Mouse (Mus musculus) lung, embryonic 16.5 days (tissue): ENCODE measurements around the gene Hgfac. TPM values are rescaled to one million over a fixed set of nuclear protein-coding genes. Genes with fewer than 3 reads are reported as not detected.

Experiments used
- ATAC-seq: fragments of 200-750 bp; cut with Nextera tagmentation; 2 replicates; pipeline ENCODE4 v1.8.0; 2017; ENCODE audit warnings: low read depth, mild to moderate bottlenecking, moderate library complexity
- H3K27ac ChIP-seq: fragments of 300-500 bp; sonication (generic); 2 replicates; pipeline ENCODE4 v1.5.1; 2014; ENCODE audit warnings: mild to moderate bottlenecking, control low read depth, low read length
- H3K27me3 ChIP-seq: fragments of 300-500 bp; sonication (generic); 2 replicates; pipeline ENCODE4 v1.6.1; 2014; ENCODE audit warnings: low read depth, low read length, mixed read lengths; ENCODE audit not compliant: control insufficient read depth, insufficient read depth
- H3K36me3 ChIP-seq: fragments of 300-500 bp; sonication (generic); 2 replicates; pipeline ENCODE4 v1.6.1; 2014; ENCODE audit warnings: low read length; ENCODE audit not compliant: control insufficient read depth, insufficient read depth
- H3K4me1 ChIP-seq: fragments of 300-500 bp; sonication (generic); replicated peaks from 2 replicates; pipeline ENCODE4 v1.6.1; 2014; ENCODE audit warnings: low read length, mixed read lengths; ENCODE audit not compliant: control insufficient read depth, insufficient read depth
- H3K4me2 ChIP-seq: fragments of 300-500 bp; sonication (generic); 2 replicates; pipeline ENCODE4 v1.6.1; 2014; ENCODE audit warnings: low read depth, low read length, control low read depth
- H3K4me3 ChIP-seq: fragments of 300-500 bp; sonication (generic); 2 replicates; pipeline ENCODE4 v1.5.1; 2014; ENCODE audit warnings: mild to moderate bottlenecking, low read length, control low read depth
- H3K9ac ChIP-seq: fragments of 300-500 bp; sonication (generic); 2 replicates; pipeline ENCODE4 v1.6.1; 2014; ENCODE audit warnings: low read length, control low read depth
- H3K9me3 ChIP-seq: fragments of 300-500 bp; sonication (generic); 2 replicates; pipeline ENCODE4 v1.6.1; 2016; ENCODE audit warnings: low read length; ENCODE audit not compliant: control insufficient read depth
- WGBS: fragments of 180-500 bp; shearing (Covaris S2); extraction: QIAGEN DNeasy Blood & Tissue Kit; methylation state at CpG from one replicate; pipeline ENCODE4 v1.1.7; 2014; 5-methylcytosine and 5-hydroxymethylcytosine counted together
- polyA plus RNA-seq: library from polyadenylated mRNA; unstranded; fragments of >200 nt; fragmentation: Nextera tagmentation; extraction: Ambion mirVana; gene quantifications from 2 replicates; pipeline ENCODE4 v1.2.1, GENCODE M21; 2015

Gene Hgfac
- polyA plus RNA-seq, 1 experiment from 2014 or later, result 0.84 TPM

GRCm38 (mm10) chr5:35055076-35055475 is 13.8 kb downstream of the Hgfac start:
- Histone ChIP-seq H3K27me3 (peaks cover 16% of the 10 kb centered on the region), H3K4me1 (peaks cover 16% of the 10 kb centered on the region), H3K4me3 (no peak overlapping the region), H3K4me2 (no peak overlapping the region), H3K9me3 (no peaks in the 10 kb centered on the region), H3K36me3 (no peaks in the 10 kb centered on the region), H3K9ac (no peak overlapping the region), H3K27ac (no peak overlapping the region)
- 45% methylated on average over 12 of the region's 12 CpGs for whole genome bisulfite sequencing
- peak; percentile 55 for ATAC-seq

GRCm38 (mm10) chr5:35056604-35057432 is 15.5 kb downstream of the Hgfac start, which contains the start of gene Dok7:
Dok7 (plus strand) TSS chr5:35056766.
- Histone ChIP-seq H3K27me3 (peaks cover 16% of the 10 kb centered on the region), H3K4me2 (peak within 1 kb of the TSS; percentile 97), H3K9ac (peak within 1 kb of the TSS; percentile 70), H3K4me3 (peak within 1 kb of the TSS; percentile 52), H3K9me3 (no peaks in the 10 kb centered on the region), H3K36me3 (no peaks in the 10 kb centered on the region), H3K27ac (peak within 1 kb of the TSS; percentile 14; the same call in 1 of the 2 replicates), H3K4me1 (peaks cover 16% of the 10 kb centered on the region)
- ATAC-seq, result peak; percentile 88
- under 1% methylated on average over 57 of the region's 74 CpGs for WGBS

DNA sequence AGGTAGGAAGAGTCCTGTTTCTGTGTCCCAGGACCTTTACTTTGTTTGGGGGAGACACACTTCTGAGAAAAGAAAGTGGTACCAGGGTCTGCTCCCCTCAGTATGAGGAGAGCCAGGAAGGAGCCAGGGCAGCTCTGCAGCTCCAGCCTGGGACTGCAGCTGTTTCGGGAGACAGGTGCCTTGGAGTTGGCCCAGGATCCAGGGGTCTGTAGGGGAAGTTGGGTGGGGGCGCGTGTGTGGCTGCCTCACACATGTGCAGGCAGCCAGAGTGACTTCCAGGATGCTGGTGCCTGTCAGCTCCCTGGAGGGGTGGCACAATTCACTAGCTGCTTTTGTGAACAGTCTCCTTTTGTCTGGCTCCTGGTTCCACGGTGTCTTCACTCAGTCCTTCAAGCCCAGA is 16.3 kb downstream of the Hgfac start:
- Histone ChIP-seq H3K27ac (no peak overlapping the region), H3K4me3 (peak overlapping the region; percentile 52), H3K36me3 (no peaks in the 10 kb centered on the region), H3K9me3 (no peaks in the 10 kb centered on the region), H3K4me2 (peak overlapping the region; percentile 97), H3K9ac (peak overlapping the region; percentile 70; the same call in 1 of the 2 replicates), H3K27me3 (peaks cover 16% of the 10 kb centered on the region), H3K4me1 (peaks cover 16% of the 10 kb centered on the region)
- ATAC-seq, result no peak
- WGBS, result 19% methylated on average over 4 of the region's 4 CpGs

- H3K4me2 ChIP-seq, result no peak overlapping the region
- no peak overlapping the region for H3K4me3 ChIP-seq
- WGBS, result 42% methylated on average over 1 of the region's 1 CpGs
Observed at GRCm38 (mm10) chr5:35058216-35058615, 16.9 kb downstream of the Hgfac start.

DNA sequence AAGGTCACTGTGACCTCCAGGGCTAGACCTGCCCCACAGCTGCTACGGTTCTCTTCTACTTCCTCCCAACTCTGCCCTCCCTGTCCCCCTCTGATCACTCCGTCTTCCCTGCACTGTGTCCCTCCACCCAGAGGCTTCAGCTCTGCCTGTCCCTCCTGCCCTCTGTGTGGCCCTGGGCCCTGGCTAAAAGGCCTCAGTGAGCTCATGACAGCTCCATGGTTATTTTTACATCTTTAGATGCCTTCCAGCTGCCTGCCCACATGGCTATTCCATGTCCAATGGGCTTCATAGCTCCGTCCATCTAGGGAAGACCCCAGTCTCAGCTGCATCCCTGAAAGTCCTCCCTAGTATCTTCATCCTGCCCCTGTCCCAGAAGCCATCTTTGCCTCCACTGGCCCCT is 18.8 kb downstream of the Hgfac start:
- 54% methylated on average over 3 of the region's 3 CpGs for WGBS
- H3K4me1 ChIP-seq, result peaks cover 13% of the 10 kb centered on the region
- H3K9me3 ChIP-seq, result no peaks in the 10 kb centered on the region
- H3K9ac ChIP-seq, result no peak overlapping the region
- H3K27ac ChIP-seq, result no peak overlapping the region
- no peaks in the 10 kb centered on the region for H3K36me3 ChIP-seq
- no peak overlapping the region for H3K4me3 ChIP-seq
- peaks cover 16% of the 10 kb centered on the region for H3K27me3 ChIP-seq
- no peak overlapping the region for H3K4me2 ChIP-seq
- ATAC-seq, result no peak

More at GRCm38 (mm10) chr5:35058216-35058615, 16.9 kb downstream of the Hgfac start:
- Histone ChIP-seq H3K27me3 (peaks cover 16% of the 10 kb centered on the region), H3K9ac (no peak overlapping the region), H3K36me3 (no peaks in the 10 kb centered on the region), H3K27ac (no peak overlapping the region), H3K4me1 (peaks cover 16% of the 10 kb centered on the region), H3K9me3 (no peaks in the 10 kb centered on the region)
- ATAC-seq, result no peak

- Histone ChIP-seq H3K9ac (no peak overlapping the region), H3K4me3 (no peak overlapping the region), H3K27ac (no peak overlapping the region), H3K27me3 (no peaks in the 10 kb centered on the region), H3K4me2 (no peak overlapping the region), H3K4me1 (no peaks in the 10 kb centered on the region), H3K9me3 (no peaks in the 10 kb centered on the region), H3K36me3 (no peaks in the 10 kb centered on the region)
- no peak for ATAC-seq
- 86% methylated on average over 2 of the region's 2 CpGs for WGBS
Observed at GRCm38 (mm10) chr5:35069841-35070240, 28.5 kb downstream of the Hgfac start.

GRCm38 (mm10) chr5:35070314-35070713 is 29.0 kb downstream of the Hgfac start:
- ATAC-seq, result no peak
- no peak overlapping the region for H3K9ac ChIP-seq
- WGBS, result 84% methylated on average over 8 of the region's 8 CpGs
- no peaks in the 10 kb centered on the region for H3K4me1 ChIP-seq
- no peak overlapping the region for H3K4me3 ChIP-seq
- H3K9me3 ChIP-seq, result no peaks in the 10 kb centered on the region
- no peak overlapping the region for H3K27ac ChIP-seq
- H3K4me2 ChIP-seq, result no peak overlapping the region
- H3K27me3 ChIP-seq, result no peaks in the 10 kb centered on the region
- H3K36me3 ChIP-seq, result no peaks in the 10 kb centered on the region

GRCm38 (mm10) chr5:35070953-35071352 is 29.6 kb downstream of the Hgfac start:
- no peak for ATAC-seq
- no peaks in the 10 kb centered on the region for H3K27me3 ChIP-seq
- H3K9ac ChIP-seq, result no peak overlapping the region
- no peaks in the 10 kb centered on the region for H3K4me1 ChIP-seq
- H3K4me3 ChIP-seq, result no peak overlapping the region
- H3K27ac ChIP-seq, result no peak overlapping the region
- WGBS, result 50% methylated on average over 7 of the region's 7 CpGs
- no peaks in the 10 kb centered on the region for H3K36me3 ChIP-seq
- H3K4me2 ChIP-seq, result no peak overlapping the region
- H3K9me3 ChIP-seq, result no peaks in the 10 kb centered on the region

- Histone ChIP-seq H3K4me2 (no peak overlapping the region), H3K9ac (no peak overlapping the region), H3K4me1 (no peaks in the 10 kb centered on the region), H3K36me3 (no peaks in the 10 kb centered on the region), H3K9me3 (no peaks in the 10 kb centered on the region), H3K27me3 (no peaks in the 10 kb centered on the region), H3K4me3 (no peak overlapping the region), H3K27ac (no peak overlapping the region)
- no peak for ATAC-seq
- WGBS, result 75% methylated on average over 6 of the region's 6 CpGs
Observed at GRCm38 (mm10) chr5:35071855-35072254, 30.5 kb downstream of the Hgfac start.
